Mouse (Mus musculus): Measurements from ENCODE around the gene Defa28. TPM values are rescaled to one million over a fixed set of nuclear protein-coding genes. Genes with fewer than 3 reads are reported as not detected.
"Not testable (repeated sequence)": the region's sequence is repeated elsewhere in the genome, so short reads cannot be mapped to it uniquely, and the experiment has no call there.

Defa28 gene
- not detected for total RNA-seq (2021)
- long read RNA-seq, experiment 1 = 0 reads
- long read RNA-seq, experiment 2 = 0 reads

DNA sequence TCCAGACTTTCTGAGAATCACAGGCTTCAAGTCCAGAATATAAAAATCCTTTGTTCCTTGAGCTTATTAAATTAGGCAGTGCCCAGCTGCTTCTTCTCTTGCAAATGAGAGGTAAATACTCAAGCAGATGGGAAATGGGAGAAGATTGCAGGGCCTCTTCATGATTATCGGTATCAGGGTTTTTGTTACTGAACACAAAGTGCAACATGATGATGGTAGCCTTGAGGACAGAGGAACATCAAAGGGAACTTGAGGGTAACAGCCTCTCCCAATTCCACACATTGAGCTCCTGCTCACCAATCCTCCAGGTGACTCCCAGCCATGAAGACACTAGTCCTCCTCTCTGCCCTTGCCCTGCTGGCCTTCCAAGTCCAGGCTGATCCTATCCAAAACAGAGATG, at the start of gene Defa28:
Gene Defa28, plus strand, starts transcription at position 301 of the 400 bp plus-strand sequence.
- not testable (repeated sequence) for DNase-seq (ENCODE audit: low spot score in 2 of 2)

DNA sequence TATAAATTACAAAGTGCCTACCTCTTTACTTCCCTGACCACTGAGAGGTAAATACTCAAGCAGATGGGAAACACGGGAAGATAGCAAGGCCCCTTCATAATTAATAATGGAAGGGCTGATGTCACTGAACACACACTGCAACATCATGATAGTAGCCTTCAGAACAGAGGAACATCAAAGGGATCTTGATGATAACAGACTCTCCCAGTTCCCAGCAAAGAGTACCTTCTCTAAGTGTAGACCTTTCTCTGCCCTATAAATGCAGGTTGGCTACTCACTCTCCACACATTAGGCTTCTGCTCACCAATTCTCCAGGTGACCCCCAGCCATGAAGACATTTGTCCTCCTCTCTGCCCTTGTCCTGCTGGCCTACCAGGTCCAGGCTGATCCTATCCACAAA, 17.7 kb upstream of the Defa28 start, which contains the start of gene Defa37:
Gene Defa37, plus strand, starts transcription at position 301 of the 400 bp plus-strand sequence.
- not testable (repeated sequence) for DNase-seq (ENCODE audit: low spot score in 2 of 2)

DNA sequence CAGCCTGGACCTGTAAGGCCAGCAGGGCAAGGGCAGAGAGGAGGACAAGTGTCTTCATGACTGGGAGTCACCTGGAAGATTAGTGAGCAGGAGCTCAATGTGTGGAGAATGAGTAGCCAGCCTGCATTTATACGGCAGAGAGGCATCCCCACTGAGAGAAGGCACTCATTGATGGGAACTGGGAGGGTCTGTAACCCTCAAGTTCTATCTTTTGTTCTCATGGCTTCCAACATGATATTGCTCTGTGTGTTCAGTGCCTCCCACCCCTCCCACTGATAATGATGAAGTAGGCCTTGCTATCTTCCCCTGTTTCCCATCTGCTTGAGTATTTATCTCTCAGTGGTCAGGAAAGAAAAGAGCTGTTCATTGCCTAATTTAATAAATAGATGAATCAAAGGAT, 11.6 kb downstream of the Defa28 start, which contains the start of gene Gm7861:
Gene Gm7861, minus strand, starts transcription at position 101 of the 400 bp plus-strand sequence.
- not testable (repeated sequence) for DNase-seq (ENCODE audit: low spot score in 2 of 2)

DNA sequence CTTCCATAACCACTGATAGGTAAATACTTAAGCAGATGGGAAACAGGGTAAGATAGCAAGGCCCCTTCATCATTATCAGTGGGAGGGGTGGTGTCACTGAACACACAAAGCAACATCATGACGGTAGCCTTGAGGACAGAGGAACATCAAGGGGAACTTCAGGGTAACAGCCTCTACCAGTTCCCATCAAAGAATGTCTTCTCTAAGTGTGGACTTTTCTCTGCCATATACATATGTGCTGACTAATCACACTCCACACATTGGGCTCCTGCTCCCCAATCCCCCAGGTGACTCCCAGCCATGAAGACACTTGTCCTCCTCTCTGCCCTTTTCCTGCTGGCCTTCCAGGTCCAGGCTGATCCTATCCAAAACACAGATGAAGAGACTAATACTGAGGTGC, 35.1 kb downstream of the Defa28 start, which contains the start of gene Defa26:
Gene Defa26, plus strand, starts transcription at position 301 of the 400 bp plus-strand sequence.
- DNase-seq (ENCODE audit: low spot score in 2 of 2) = not testable (repeated sequence)

Other genes starting within 250 kb of the Defa28 start
- gene Defa2, start 204.5 kb upstream of the Defa28 start, total RNA-seq (2021) = not detected
- not detected for gene Defa33, start 191.2 kb upstream of the Defa28 start, total RNA-seq (2021)
- not detected for gene Defa36, start 155.6 kb upstream of the Defa28 start, total RNA-seq (2021)
- gene Gm7849, start 126.4 kb upstream of the Defa28 start, total RNA-seq (2021) = not detected
- gene Defa20, start 73.7 kb upstream of the Defa28 start, total RNA-seq (2021) = not detected
- gene Defa32, start 54.0 kb upstream of the Defa28 start, total RNA-seq (2021) = not detected
- not detected for gene Defa37, start 17.6 kb upstream of the Defa28 start, total RNA-seq (2021)
- gene Gm7861, start 11.5 kb downstream of the Defa28 start, total RNA-seq (2021) = not detected
- not detected for gene Defa26, start 35.2 kb downstream of the Defa28 start, total RNA-seq (2021)
- gene Defa17, start 72.8 kb downstream of the Defa28 start, total RNA-seq (2021) = not detected
- gene Defa34, start 82.8 kb downstream of the Defa28 start, total RNA-seq (2021) = not detected
- not detected for gene AY761184, start 120.6 kb downstream of the Defa28 start, total RNA-seq (2021)
- gene Defa24, start 151.5 kb downstream of the Defa28 start, total RNA-seq (2021) = not detected
- gene Defb50, start 240.5 kb downstream of the Defa28 start, total RNA-seq (2021) = not detected